Mouse (Mus musculus): ENCODE measurements at regions not wholly inside any gene's neighbourhood (a gene's known extent, or its start where the extent isn't known, plus 50 kb on each side); places are given as distances from the start of the nearest gene placed in this dataset.

GRCm38 (mm10) chr6:117566786-117567185 lies 274.2 kb upstream of the Zfp637 start:
- H3K36me3 ChIP-seq (ENCODE audit: control insufficient read depth, insufficient read depth, low read length): no peaks in the 10 kb centered on the region
- DNase-seq (ENCODE audit: low spot score) (no peak), ATAC-seq (ENCODE audit: low FRiP score, low read depth) (no peak)
- H3K4me2 ChIP-seq (replicated peaks; ENCODE audit: low read depth, low read length, severe bottlenecking): no peak overlapping the region
- no peak for TF ChIP-seq POLR2A (IDR thresholded peaks at IDR 0.05; ENCODE audit: borderline replicate concordance, extremely low read depth, insufficient read depth, insufficient read length)
- H3K9me3 ChIP-seq (ENCODE audit: control insufficient read depth, low read length): no peaks in the 10 kb centered on the region
- 23% methylated on average over 6 of the region's 6 CpGs for WGBS
- no peak overlapping the region for H3K4me3 ChIP-seq (replicated peaks; ENCODE audit: low read length)
- H3K9ac ChIP-seq (ENCODE audit: low read depth, low read length, severe bottlenecking): no peak overlapping the region
- H3K4me1 ChIP-seq (ENCODE audit: control insufficient read depth, insufficient read depth, low read length): peaks cover 10% of the 10 kb centered on the region; the same call in 1 of the 2 replicates
- no peak overlapping the region for H3K27ac ChIP-seq (replicated peaks; ENCODE audit: low read depth, low read length)
- H3K27me3 ChIP-seq (ENCODE audit: control insufficient read depth, insufficient read depth, low read length): no peaks in the 10 kb centered on the region

- no peaks in the 10 kb centered on the region for H3K9me3 ChIP-seq (ENCODE audit: control insufficient read depth, low read length)
- TF ChIP-seq POLR2A (IDR thresholded peaks at IDR 0.05; ENCODE audit: borderline replicate concordance, extremely low read depth, insufficient read depth, insufficient read length): no peak
- H3K27ac ChIP-seq (replicated peaks; ENCODE audit: low read depth, low read length): no peak overlapping the region
- ATAC-seq (ENCODE audit: low FRiP score, low read depth) (no peak), DNase-seq (ENCODE audit: low spot score) (no peak)
- H3K9ac ChIP-seq (ENCODE audit: low read depth, low read length, severe bottlenecking): no peak overlapping the region
- H3K4me2 ChIP-seq (replicated peaks; ENCODE audit: low read depth, low read length, severe bottlenecking): no peak overlapping the region
- WGBS: 85% methylated on average over 5 of the region's 5 CpGs
- H3K36me3 ChIP-seq (ENCODE audit: control insufficient read depth, insufficient read depth, low read length): no peaks in the 10 kb centered on the region
- H3K4me1 ChIP-seq (ENCODE audit: control insufficient read depth, insufficient read depth, low read length): peaks cover 10% of the 10 kb centered on the region; the same call in 1 of the 2 replicates
- H3K27me3 ChIP-seq (ENCODE audit: control insufficient read depth, insufficient read depth, low read length): no peaks in the 10 kb centered on the region
- no peak overlapping the region for H3K4me3 ChIP-seq (replicated peaks; ENCODE audit: low read length)
These were observed 273.3 kb upstream of the Zfp637 start for GRCm38 (mm10) chr6:117567691-117568090.

GRCm38 (mm10) chr6:117569576-117570326 lies 271.2 kb upstream of the Zfp637 start:
- ATAC-seq (ENCODE audit: low FRiP score, low read depth) (no peak), DNase-seq (ENCODE audit: low spot score) (no peak)
- H3K27ac ChIP-seq (replicated peaks; ENCODE audit: low read depth, low read length): no peak overlapping the region
- peaks cover 10% of the 10 kb centered on the region; the same call in 1 of the 2 replicates for H3K4me1 ChIP-seq (ENCODE audit: control insufficient read depth, insufficient read depth, low read length)
- WGBS: 83% methylated on average over 11 of the region's 11 CpGs
- no peak overlapping the region for H3K4me3 ChIP-seq (replicated peaks; ENCODE audit: low read length)
- H3K36me3 ChIP-seq (ENCODE audit: control insufficient read depth, insufficient read depth, low read length): no peaks in the 10 kb centered on the region
- no peak for TF ChIP-seq POLR2A (IDR thresholded peaks at IDR 0.05; ENCODE audit: borderline replicate concordance, extremely low read depth, insufficient read depth, insufficient read length)
- H3K4me2 ChIP-seq (replicated peaks; ENCODE audit: low read depth, low read length, severe bottlenecking): no peak overlapping the region
- H3K27me3 ChIP-seq (ENCODE audit: control insufficient read depth, insufficient read depth, low read length): no peaks in the 10 kb centered on the region
- H3K9me3 ChIP-seq (ENCODE audit: control insufficient read depth, low read length): no peaks in the 10 kb centered on the region
- no peak overlapping the region for H3K9ac ChIP-seq (ENCODE audit: low read depth, low read length, severe bottlenecking)

DNA sequence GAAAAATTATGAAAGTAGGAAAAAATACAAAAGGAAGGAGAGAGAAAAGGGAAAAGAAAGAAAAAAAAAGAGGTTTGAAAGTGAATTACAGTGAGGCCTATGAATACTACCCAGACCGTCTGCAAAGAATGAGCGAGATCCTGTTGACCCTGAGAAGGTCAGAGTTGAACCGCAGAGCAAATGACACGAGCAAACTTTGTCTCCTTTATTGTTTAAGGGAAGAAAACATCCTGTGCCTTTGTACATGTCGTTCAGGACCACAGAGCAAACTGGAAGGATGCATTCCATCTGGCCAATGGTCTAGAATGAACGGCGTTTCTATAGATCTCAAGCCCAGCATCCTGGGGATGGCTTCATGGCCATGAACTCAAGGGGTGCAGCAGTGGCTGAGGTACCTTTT lies 270.6 kb upstream of the Zfp637 start:
- Histone ChIP-seq H3K4me2 (replicated peaks; ENCODE audit: low read depth, low read length, severe bottlenecking) (no peak overlapping the region), H3K36me3 (ENCODE audit: control insufficient read depth, insufficient read depth, low read length) (no peaks in the 10 kb centered on the region), H3K27ac (replicated peaks; ENCODE audit: low read depth, low read length) (no peak overlapping the region), H3K9ac (ENCODE audit: low read depth, low read length, severe bottlenecking) (no peak overlapping the region), H3K4me3 (replicated peaks; ENCODE audit: low read length) (no peak overlapping the region), H3K9me3 (ENCODE audit: control insufficient read depth, low read length) (no peaks in the 10 kb centered on the region), H3K4me1 (ENCODE audit: control insufficient read depth, insufficient read depth, low read length) (peaks cover 10% of the 10 kb centered on the region; the same call in 1 of the 2 replicates), H3K27me3 (ENCODE audit: control insufficient read depth, insufficient read depth, low read length) (no peaks in the 10 kb centered on the region)
- ATAC-seq (ENCODE audit: low FRiP score, low read depth): no peak
- no peak for TF ChIP-seq POLR2A (IDR thresholded peaks at IDR 0.05; ENCODE audit: borderline replicate concordance, extremely low read depth, insufficient read depth, insufficient read length)
- WGBS: 73% methylated on average over 7 of the region's 7 CpGs
- no peak for DNase-seq (ENCODE audit: low spot score)

DNA sequence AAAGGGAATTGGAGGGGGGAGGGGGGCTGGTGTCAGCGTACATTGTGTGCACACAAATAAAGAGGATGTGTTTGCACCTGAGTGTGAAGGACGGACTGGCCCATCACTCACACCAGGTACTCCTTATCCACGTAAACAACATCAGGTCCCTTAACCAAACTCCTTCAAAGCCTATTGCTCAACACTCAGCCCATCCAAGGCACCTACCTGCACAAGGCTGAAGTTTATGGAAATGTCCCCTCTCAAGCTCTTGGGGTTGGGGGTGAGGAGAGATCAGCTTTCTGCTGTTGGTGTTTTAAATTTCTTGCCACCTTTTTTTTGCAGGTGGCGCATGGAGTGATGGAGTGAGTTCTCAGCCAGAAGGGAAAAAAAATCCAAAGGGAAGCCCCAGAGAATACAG lies 270.2 kb upstream of the Zfp637 start:
- Histone ChIP-seq H3K9ac (ENCODE audit: low read depth, low read length, severe bottlenecking) (no peak overlapping the region), H3K27ac (replicated peaks; ENCODE audit: low read depth, low read length) (0 out of 2 replicates have a peak overlapping the region, but pooled peaks have one; percentile 28), H3K36me3 (ENCODE audit: control insufficient read depth, insufficient read depth, low read length) (no peaks in the 10 kb centered on the region), H3K27me3 (ENCODE audit: control insufficient read depth, insufficient read depth, low read length) (no peaks in the 10 kb centered on the region), H3K4me2 (replicated peaks; ENCODE audit: low read depth, low read length, severe bottlenecking) (no peak overlapping the region), H3K9me3 (ENCODE audit: control insufficient read depth, low read length) (no peaks in the 10 kb centered on the region), H3K4me3 (replicated peaks; ENCODE audit: low read length) (no peak overlapping the region), H3K4me1 (ENCODE audit: control insufficient read depth, insufficient read depth, low read length) (peaks cover 10% of the 10 kb centered on the region; the same call in 1 of the 2 replicates)
- DNase-seq (ENCODE audit: low spot score): no peak
- no peak for TF ChIP-seq POLR2A (IDR thresholded peaks at IDR 0.05; ENCODE audit: borderline replicate concordance, extremely low read depth, insufficient read depth, insufficient read length)
- ATAC-seq (ENCODE audit: low FRiP score, low read depth): no peak
- WGBS: 68% methylated on average over 4 of the region's 4 CpGs

All from limb, embryonic 14.5 days (tissue).